Mouse (Mus musculus) left cerebral cortex, postnatal 36 days (tissue): ENCODE results near the gene Mcam. TPM values are rescaled to one million over a fixed set of nuclear protein-coding genes. Genes with fewer than 3 reads are reported as not detected.
"Not testable (repeated sequence)": the region's sequence is repeated elsewhere in the genome, so short reads cannot be mapped to it uniquely, and the experiment has no call there.

Experiments
- DNase-seq, 2 experiments: peaks; one replicate each; pipeline ENCODE4 v3.0.0; 2021 to 2022; ENCODE audit warnings: low spot score in 2 of 2, mixed read lengths in 1 of 2
- intact Hi-C: fragments of 180-260 bp; cut with DNase I; formaldehyde crosslinking; loops from one replicate; pipeline ENCODE4 v1.15.1; 2025
- total RNA-seq, 2 experiments: library from RNA; stranded (reverse); gene quantifications; 2 replicates each; pipeline ENCODE4 v1.2.3; 2021

The Mcam gene
- total RNA-seq, 2 experiments from 2014 or later = 14.9 to 18.4 TPM

- no peak for DNase-seq
- intact Hi-C loops = loop anchor here (10.0 kb wide), 1 partner anchor 123 kb away; no protein-coding TSS in a partner anchor
These were observed 26.6 kb upstream of the Mcam start for GRCm38 (mm10) chr9:44107557-44108179.

GRCm38 (mm10) chr9:44108269-44109055, 25.8 kb upstream of the Mcam start:
- no peak for DNase-seq
- intact Hi-C loops = loop anchor here (10.0 kb wide), 1 partner anchor 124 kb away; no protein-coding TSS in a partner anchor

- intact Hi-C loops = loop anchor here (10.0 kb wide), 1 partner anchor 125 kb away; no protein-coding TSS in a partner anchor
- peak; percentile 69 to 73 for DNase-seq
These were observed 24.7 kb upstream of the Mcam start for GRCm38 (mm10) chr9:44109360-44110095.

- DNase-seq, intact Hi-C loops: not testable (repeated sequence)
These were observed 22.4 kb upstream of the Mcam start for GRCm38 (mm10) chr9:44111909-44112308.

GRCm38 (mm10) chr9:44113105-44113789, 21.0 kb upstream of the Mcam start, which contains the start of the genes Gm49380 and Rnf26:
Gene Gm49380 (minus strand): TSS chr9:44113500.
Gene Rnf26 (minus strand): TSS chr9:44113517.
- intact Hi-C loops = no loop called here
- DNase-seq = peak; percentile 90 to 93

GRCm38 (mm10) chr9:44114453-44114852, 19.8 kb upstream of the Mcam start:
- intact Hi-C loops = no loop called here
- no peak for DNase-seq

- DNase-seq = no peak
- intact Hi-C loops = no loop called here
These were observed 18.7 kb upstream of the Mcam start for GRCm38 (mm10) chr9:44115599-44115998.

- DNase-seq = no peak
- intact Hi-C loops = no loop called here
These were observed 18.1 kb upstream of the Mcam start for GRCm38 (mm10) chr9:44116182-44116581.

- intact Hi-C loops = no loop called here
- no peak for DNase-seq
These were observed 15.3 kb upstream of the Mcam start for GRCm38 (mm10) chr9:44119011-44119410.

- no peak for DNase-seq
- intact Hi-C loops = loop anchor here (5.0 to 10.0 kb wide), 2 partner anchors 115 to 133 kb away; partner anchors contain the start of gene Cbl
These were observed 14.3 kb upstream of the Mcam start for GRCm38 (mm10) chr9:44119948-44120465.

GRCm38 (mm10) chr9:44124317-44124716, 10.0 kb upstream of the Mcam start:
- intact Hi-C loops = loop anchor here (5.0 to 10.0 kb wide), 2 partner anchors 110 to 137 kb away; partner anchors contain the start of gene Cbl

GRCm38 (mm10) chr9:44125026-44125425, 9.2 kb upstream of the Mcam start:
- intact Hi-C loops = loop anchor here (5.0 to 10.0 kb wide), 2 partner anchors 110 to 267 kb away; partner anchors contain the start of gene Cbl
- DNase-seq = no peak

More at GRCm38 (mm10) chr9:44124317-44124716, 10.0 kb upstream of the Mcam start:
- DNase-seq = no peak

- intact Hi-C loops = loop anchor here (5.0 to 10.0 kb wide), 2 partner anchors 109 to 267 kb away; partner anchors contain the start of gene Cbl
These were observed 8.5 kb upstream of the Mcam start for GRCm38 (mm10) chr9:44125546-44126428.

GRCm38 (mm10) chr9:44126746-44127145, 7.5 kb upstream of the Mcam start:
- intact Hi-C loops = loop anchor here (5.0 to 10.0 kb wide), 2 partner anchors 108 to 266 kb away; partner anchors contain the start of gene Cbl
- DNase-seq = no peak

More at GRCm38 (mm10) chr9:44125546-44126428, 8.5 kb upstream of the Mcam start:
- peak; percentile 64 to 83 for DNase-seq

- no peak for DNase-seq
- intact Hi-C loops = loop anchor here (5.0 to 10.0 kb wide), 2 partner anchors 107 to 265 kb away; partner anchors contain the start of gene Cbl
These were observed 6.9 kb upstream of the Mcam start for GRCm38 (mm10) chr9:44127351-44127801.

GRCm38 (mm10) chr9:44129633-44130032, 4.6 kb upstream of the Mcam start:
- intact Hi-C loops = loop anchor here (5.0 to 10.0 kb wide), 2 partner anchors 105 to 263 kb away; partner anchors contain the start of gene Cbl
- DNase-seq = no peak

- no peak for DNase-seq
- intact Hi-C loops = no loop called here
These were observed 4.2 kb upstream of the Mcam start for GRCm38 (mm10) chr9:44130034-44130433.
